Mouse (Mus musculus) limb, embryonic 13.5 days (tissue): Measurements from ENCODE around the gene Ccdc155. TPM values are rescaled to one million over a fixed set of nuclear protein-coding genes. Genes with fewer than 3 reads are reported as not detected.

Experiments used
- ATAC-seq: fragments of 200-750 bp; cut with Nextera tagmentation; 2 replicates; pipeline ENCODE4 v1.8.0; 2017; ENCODE audit warnings: low read depth, moderate number of reproducible peaks, moderate TSS enrichment; ENCODE audit not compliant: low FRiP score
- H3K27ac ChIP-seq: fragments of 300-500 bp; sonication (generic); 2 replicates; pipeline ENCODE4 v1.5.1; 2015; ENCODE audit warnings: inconsistent platforms, mild to moderate bottlenecking, moderate library complexity
- H3K27me3 ChIP-seq: fragments of 300-500 bp; sonication (generic); 2 replicates; pipeline ENCODE4 v1.6.1; 2015; ENCODE audit warnings: mild to moderate bottlenecking, inconsistent platforms
- H3K36me3 ChIP-seq: fragments of 300-500 bp; sonication (generic); 2 replicates; pipeline ENCODE4 v1.6.1; 2015; ENCODE audit warnings: inconsistent platforms, mild to moderate bottlenecking, moderate library complexity
- H3K4me1 ChIP-seq: fragments of 300-500 bp; sonication (generic); 2 replicates; pipeline ENCODE4 v1.6.1; 2015; ENCODE audit warnings: inconsistent platforms
- H3K4me2 ChIP-seq: fragments of 300-500 bp; sonication (generic); replicated peaks from 2 replicates; pipeline ENCODE4 v1.6.1; 2015; ENCODE audit warnings: inconsistent platforms, mild to moderate bottlenecking, moderate library complexity
- H3K4me3 ChIP-seq: fragments of 300-500 bp; sonication (generic); 2 replicates; pipeline ENCODE4 v1.5.1; 2015; ENCODE audit warnings: moderate library complexity, mild to moderate bottlenecking, inconsistent platforms
- H3K9ac ChIP-seq: fragments of 300-500 bp; sonication (generic); 2 replicates; pipeline ENCODE4 v1.6.1; 2015; ENCODE audit warnings: mild to moderate bottlenecking, inconsistent platforms
- H3K9me3 ChIP-seq: fragments of 300-500 bp; sonication (generic); 2 replicates; pipeline ENCODE4 v1.6.1; 2016; ENCODE audit warnings: inconsistent platforms
- WGBS: fragments of 180-500 bp; shearing (Covaris S2); methylation state at CpG from one replicate; pipeline ENCODE4 v1.1.7; 2015; 5-methylcytosine and 5-hydroxymethylcytosine counted together
- polyA plus RNA-seq: library from polyadenylated mRNA; unstranded; fragments of >200 nt; fragmentation: Nextera tagmentation; extraction: Ambion mirVana; gene quantifications from 2 replicates; pipeline ENCODE4 v1.2.1, GENCODE M21; 2015

The Ccdc155 gene
- polyA plus RNA-seq, 1 experiment from 2014 or later: 1.4 TPM

- no peak overlapping the region for H3K4me2 ChIP-seq
- peaks cover 97% of the 10 kb centered on the region for H3K27me3 ChIP-seq
- H3K4me3 ChIP-seq: 0 out of 2 replicates have a peak overlapping the region, but pooled peaks have one; percentile 7
- H3K4me1 ChIP-seq: peaks cover 5% of the 10 kb centered on the region
- no peak for ATAC-seq
- no peak overlapping the region for H3K9ac ChIP-seq
- H3K36me3 ChIP-seq: no peaks in the 10 kb centered on the region
- H3K9me3 ChIP-seq: peaks cover 23% of the 10 kb centered on the region
- WGBS: 6% methylated on average over 24 of the region's 24 CpGs
- no peak overlapping the region for H3K27ac ChIP-seq
Observed at GRCm38 (mm10) chr7:45168656-45169055, 36.0 kb downstream of the Ccdc155 start.

GRCm38 (mm10) chr7:45167761-45168445, 36.8 kb downstream of the Ccdc155 start:
- Histone ChIP-seq H3K9me3 (peaks cover 23% of the 10 kb centered on the region), H3K36me3 (no peaks in the 10 kb centered on the region), H3K4me2 (no peak overlapping the region), H3K27ac (no peak overlapping the region), H3K4me1 (peaks cover 6% of the 10 kb centered on the region), H3K9ac (no peak overlapping the region), H3K4me3 (no peak overlapping the region), H3K27me3 (peaks cover 100% of the 10 kb centered on the region)
- ATAC-seq: no peak
- WGBS: 2% methylated on average over 19 of the region's 19 CpGs

DNA sequence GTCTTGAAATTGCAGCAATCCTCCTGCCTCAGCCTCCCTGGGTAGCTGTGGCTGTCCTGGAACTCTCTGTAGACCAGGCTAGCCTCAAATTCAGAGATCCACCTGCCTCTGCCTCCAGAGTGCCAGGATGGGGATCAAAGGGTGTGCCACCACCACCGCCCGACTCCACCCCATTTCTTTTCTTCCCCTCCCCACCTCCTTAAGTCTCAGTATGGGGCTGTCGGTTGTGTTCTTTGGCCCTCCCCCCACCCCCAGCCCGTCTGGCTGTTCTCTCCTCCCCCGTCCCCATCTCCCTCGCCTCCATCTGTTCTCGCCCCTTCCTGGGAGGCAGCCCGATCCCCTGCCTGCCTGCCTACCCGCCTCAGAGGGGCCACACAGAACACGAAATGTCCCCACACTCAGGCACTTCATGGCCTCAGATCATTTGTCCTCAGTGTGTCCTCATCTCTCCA, 37.7 kb downstream of the Ccdc155 start:
- WGBS: 15% methylated on average over 10 of the region's 10 CpGs
- Histone ChIP-seq H3K27ac (no peak overlapping the region), H3K27me3 (peaks cover 97% of the 10 kb centered on the region), H3K36me3 (no peaks in the 10 kb centered on the region), H3K4me2 (no peak overlapping the region), H3K4me3 (no peak overlapping the region), H3K9ac (no peak overlapping the region), H3K4me1 (peaks cover 13% of the 10 kb centered on the region), H3K9me3 (peaks cover 23% of the 10 kb centered on the region)
- no peak for ATAC-seq

- WGBS: 46% methylated on average over 11 of the region's 11 CpGs
- Histone ChIP-seq H3K27me3 (peaks cover 84% of the 10 kb centered on the region), H3K9me3 (peaks cover 22% of the 10 kb centered on the region), H3K36me3 (0 out of 2 replicates have a peak, but pooled peaks cover 3% of the 10 kb centered on the region), H3K4me3 (no peak overlapping the region), H3K27ac (no peak overlapping the region), H3K4me2 (no peak overlapping the region), H3K9ac (no peak overlapping the region), H3K4me1 (peaks cover 13% of the 10 kb centered on the region)
- ATAC-seq: no peak
Observed at GRCm38 (mm10) chr7:45165701-45166100, 39.0 kb downstream of the Ccdc155 start.

GRCm38 (mm10) chr7:45164833-45165232, 39.9 kb downstream of the Ccdc155 start:
- Histone ChIP-seq H3K4me1 (peaks cover 13% of the 10 kb centered on the region), H3K27me3 (peaks cover 75% of the 10 kb centered on the region), H3K9me3 (peaks cover 13% of the 10 kb centered on the region), H3K27ac (no peak overlapping the region), H3K36me3 (peaks cover 11% of the 10 kb centered on the region), H3K4me2 (no peak overlapping the region), H3K4me3 (no peak overlapping the region), H3K9ac (no peak overlapping the region)
- 67% methylated on average over 5 of the region's 5 CpGs for WGBS
- no peak for ATAC-seq

DNA sequence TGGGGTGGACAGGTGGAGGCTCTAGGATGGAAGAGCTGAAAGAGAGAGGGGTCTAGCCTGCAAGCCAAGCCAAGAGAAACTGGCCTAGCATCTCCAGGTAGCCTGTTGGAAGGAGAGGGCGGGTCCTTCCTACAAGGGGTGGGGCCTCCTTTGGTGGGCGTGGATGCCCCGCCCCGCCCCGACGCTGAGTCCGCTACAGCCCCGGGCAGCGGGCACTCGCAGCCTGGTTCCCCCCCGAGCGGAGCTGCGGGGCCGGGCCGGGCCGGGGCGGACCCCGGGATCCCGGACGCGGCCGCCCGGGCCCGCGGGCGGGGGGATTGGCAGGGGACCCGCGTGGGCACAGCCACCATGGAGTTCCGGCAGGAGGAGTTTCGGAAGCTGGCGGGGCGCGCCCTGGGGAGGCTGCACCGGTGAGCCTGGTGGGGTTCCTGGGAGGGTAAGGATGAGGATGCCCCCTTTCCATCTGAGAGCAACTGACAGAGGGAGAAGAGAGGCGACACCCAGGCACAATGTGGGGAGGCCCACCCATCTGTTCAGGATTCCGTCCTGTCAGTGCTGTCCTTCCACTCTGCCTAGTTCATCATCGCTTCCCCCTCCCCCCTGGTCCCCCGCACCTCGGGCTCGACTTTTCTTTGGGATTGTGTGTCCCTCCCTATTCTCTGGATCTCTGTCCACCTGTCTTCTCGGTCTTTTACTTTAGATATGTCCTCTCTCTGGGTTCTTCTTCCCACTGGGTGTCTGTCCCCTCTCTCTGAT, 40.8 kb downstream of the Ccdc155 start, which contains the start of gene Slc17a7:
Gene Slc17a7, plus strand, starts transcription at position 215 of the 756 bp plus-strand sequence.
- H3K9me3 ChIP-seq: peaks cover 4% of the 10 kb centered on the region; the same call in 1 of the 2 replicates
- ATAC-seq: no peak
- peaks cover 66% of the 10 kb centered on the region for H3K27me3 ChIP-seq
- 2% methylated on average over 34 of the region's 41 CpGs for WGBS
- H3K4me3 ChIP-seq: peak within 1 kb of the TSS; percentile 47
- peak within 1 kb of the TSS; percentile 73 for H3K4me2 ChIP-seq
- H3K9ac ChIP-seq: peak within 1 kb of the TSS; percentile 59
- no peak within 1 kb of the TSS for H3K27ac ChIP-seq
- peaks cover 13% of the 10 kb centered on the region for H3K4me1 ChIP-seq
- peaks cover 20% of the 10 kb centered on the region for H3K36me3 ChIP-seq

DNA sequence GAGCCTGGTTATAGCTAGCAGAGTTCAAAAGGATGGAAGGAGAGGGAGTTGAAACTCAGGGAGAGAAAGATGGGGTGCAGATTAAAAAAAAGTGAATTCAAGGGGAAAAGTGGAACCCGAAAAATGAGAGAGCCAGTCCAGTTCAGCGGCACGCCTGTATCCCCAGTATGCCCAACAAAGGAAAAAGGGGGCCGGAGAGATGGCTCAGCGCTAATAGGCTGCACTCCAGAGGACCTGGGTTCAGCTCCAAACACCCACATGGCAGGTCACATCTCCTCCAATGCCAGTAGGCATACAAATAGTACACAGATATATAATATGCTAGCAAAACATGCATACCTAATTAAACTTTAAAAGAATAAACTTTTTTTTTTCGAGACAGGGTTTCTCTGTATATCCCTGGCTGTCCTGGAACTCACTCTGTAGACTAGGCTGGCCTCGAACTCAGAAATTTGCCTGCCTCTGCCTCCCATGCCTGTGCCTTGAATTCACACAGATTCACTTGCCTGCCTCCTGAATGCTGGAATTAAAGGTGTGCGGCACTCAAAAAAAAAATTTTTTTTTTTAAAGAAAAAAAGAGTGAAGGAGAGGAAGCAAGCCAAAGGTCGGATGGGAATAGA, 41.6 kb downstream of the Ccdc155 start:
- H3K27me3 ChIP-seq: peaks cover 58% of the 10 kb centered on the region
- peak overlapping the region; percentile 47 for H3K4me3 ChIP-seq
- ATAC-seq: no peak
- H3K4me2 ChIP-seq: peak overlapping the region; percentile 72; the same call in 1 of the 2 replicates
- H3K36me3 ChIP-seq: peaks cover 28% of the 10 kb centered on the region
- H3K27ac ChIP-seq: no peak overlapping the region
- H3K9me3 ChIP-seq: no peaks in the 10 kb centered on the region
- WGBS: 69% methylated on average over 9 of the region's 9 CpGs
- H3K4me1 ChIP-seq: peaks cover 13% of the 10 kb centered on the region
- no peak overlapping the region for H3K9ac ChIP-seq

GRCm38 (mm10) chr7:45162551-45162950, 42.1 kb downstream of the Ccdc155 start:
- Histone ChIP-seq H3K4me3 (peak overlapping the region; percentile 40), H3K4me1 (peaks cover 13% of the 10 kb centered on the region), H3K36me3 (peaks cover 34% of the 10 kb centered on the region), H3K4me2 (peak overlapping the region; percentile 72), H3K9ac (peak overlapping the region; percentile 48; the same call in 1 of the 2 replicates), H3K27me3 (peaks cover 52% of the 10 kb centered on the region), H3K27ac (no peak overlapping the region), H3K9me3 (no peaks in the 10 kb centered on the region)
- 25% methylated on average over 6 of the region's 6 CpGs for WGBS
- ATAC-seq: 0 out of 2 replicates have a peak, but pooled peaks have one; percentile 2

- peaks cover 13% of the 10 kb centered on the region for H3K4me1 ChIP-seq
- no peak overlapping the region for H3K27ac ChIP-seq
- H3K27me3 ChIP-seq: peaks cover 45% of the 10 kb centered on the region
- H3K4me2 ChIP-seq: peak overlapping the region; percentile 72
- H3K9ac ChIP-seq: peak overlapping the region; percentile 48; the same call in 1 of the 2 replicates
- 5% methylated on average over 35 of the region's 35 CpGs for WGBS
- no peaks in the 10 kb centered on the region for H3K9me3 ChIP-seq
- H3K4me3 ChIP-seq: peak overlapping the region; percentile 40
- H3K36me3 ChIP-seq: peaks cover 39% of the 10 kb centered on the region
- peak; percentile 93 for ATAC-seq
Observed at GRCm38 (mm10) chr7:45161612-45162473, 42.8 kb downstream of the Ccdc155 start.

DNA sequence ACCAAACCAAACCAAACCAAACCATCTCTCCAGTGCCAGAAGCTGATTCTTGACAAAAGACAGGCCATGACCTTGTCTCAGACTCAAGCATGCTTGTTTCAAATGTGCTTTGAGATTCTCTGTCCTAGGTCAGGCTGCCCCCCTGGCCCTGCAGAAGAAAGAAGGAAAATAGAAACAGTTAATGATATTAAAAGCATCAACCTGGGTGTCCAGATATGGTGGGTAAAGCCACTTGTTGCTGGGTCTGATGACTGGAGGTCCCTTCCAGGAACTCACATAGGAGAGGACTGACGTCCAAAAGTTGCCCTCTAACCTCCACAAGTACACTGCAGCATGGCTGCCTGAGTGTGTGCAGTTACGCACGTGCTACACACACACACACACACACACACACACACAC, 43.8 kb downstream of the Ccdc155 start:
- Histone ChIP-seq H3K9me3 (no peaks in the 10 kb centered on the region), H3K27me3 (peaks cover 35% of the 10 kb centered on the region), H3K4me3 (no peak overlapping the region), H3K9ac (no peak overlapping the region), H3K36me3 (peaks cover 39% of the 10 kb centered on the region), H3K27ac (no peak overlapping the region), H3K4me2 (no peak overlapping the region), H3K4me1 (peaks cover 13% of the 10 kb centered on the region)
- ATAC-seq: no peak
- 92% methylated on average over 3 of the region's 3 CpGs for WGBS

DNA sequence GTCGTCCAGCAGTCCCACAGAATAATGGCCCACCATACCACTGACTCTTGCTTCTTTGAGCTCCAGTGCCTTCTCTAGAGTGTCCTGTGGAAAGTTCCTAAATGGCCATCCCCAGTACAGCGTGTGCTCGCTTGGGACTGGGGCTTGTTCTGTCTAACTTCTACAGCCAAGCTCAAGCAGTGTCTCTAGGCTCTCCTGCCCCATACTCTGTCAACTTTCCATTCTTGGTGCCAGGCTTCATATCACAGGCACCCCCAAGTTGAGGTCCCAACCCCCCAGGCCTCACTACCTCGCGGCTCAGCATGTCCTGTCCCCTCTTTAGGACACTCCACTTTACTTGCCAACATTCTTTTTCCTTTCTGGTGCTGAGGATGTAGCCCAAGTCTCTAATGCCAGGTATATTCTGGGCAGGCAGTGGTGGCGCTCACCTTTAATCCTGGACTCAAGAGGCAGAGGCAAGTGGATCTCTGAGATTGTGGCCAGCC, 44.3 kb downstream of the Ccdc155 start:
- no peak for ATAC-seq
- Histone ChIP-seq H3K36me3 (peaks cover 39% of the 10 kb centered on the region), H3K4me2 (no peak overlapping the region), H3K4me1 (peaks cover 15% of the 10 kb centered on the region), H3K9me3 (no peaks in the 10 kb centered on the region), H3K9ac (no peak overlapping the region), H3K27ac (no peak overlapping the region), H3K27me3 (peaks cover 30% of the 10 kb centered on the region), H3K4me3 (no peak overlapping the region)
- 91% methylated on average over 6 of the region's 6 CpGs for WGBS
